ENCODE assay signal across 25 mouse cellular contexts in genomic region chr8:120622161-120622560, GRCm38 (mm10). TPM values are rescaled to one million over a fixed set of nuclear protein-coding genes. Genes with fewer than 3 reads are reported as not detected.
DNase-seq lines count a peak whose midpoint lies in the region; ATAC-seq and TF ChIP-seq lines count a peak whose summit lies in the region.
"Had no signal": no experiment of that assay in that cellular context is flagged by ENCODE, and none has a peak within 500 bp of the region (broad histone marks: within the 10 kb centered on the region; RNA-seq: fewer than 3 reads in every experiment).

No protein-coding gene starts in this region.

- ATAC-seq in forebrain, embryonic 16.5 days, result no peak
- no peak for ATAC-seq in forebrain, postnatal 0 days
- peak; percentile 57 for ATAC-seq in liver, postnatal 0 days

- no peak overlapping the region for H3K27ac ChIP-seq in forebrain, embryonic 16.5 days (ENCODE audit: low read length)
- H3K27ac ChIP-seq in forebrain, postnatal 0 days (ENCODE audit: low read depth, low read length), result no peak overlapping the region; the same call in 1 of the 2 replicates
- peak overlapping the region; percentile 71 for H3K27ac ChIP-seq in layer of hippocampus, adult 2 months
- H3K27ac ChIP-seq in ES-E14 (ENCODE audit: insufficient read depth, low read depth, low read length, poor library complexity, severe bottlenecking), result peak overlapping the region; percentile 34; the same call in 1 of the 2 replicates
- peak overlapping the region; percentile 77 for H3K27ac ChIP-seq in liver, postnatal 0 days (ENCODE audit: low read depth)
- H3K27ac ChIP-seq: limb, embryonic 12.5 days; midbrain, embryonic 12.5 days; neural tube, embryonic 15.5 days had no signal

- no peaks in the 10 kb centered on the region for H3K36me3 ChIP-seq in forebrain, embryonic 16.5 days (ENCODE audit: control insufficient read depth, insufficient read depth)
- no peaks in the 10 kb centered on the region for H3K36me3 ChIP-seq in forebrain, postnatal 0 days (ENCODE audit: insufficient read depth)
- no peaks in the 10 kb centered on the region; the same call in 1 of the 2 replicates for H3K36me3 ChIP-seq in ES-E14 (ENCODE audit: control insufficient read depth, insufficient read depth, low read length, poor library complexity, severe bottlenecking)
- no peaks in the 10 kb centered on the region for H3K36me3 ChIP-seq in liver, postnatal 0 days (replicated peaks; ENCODE audit: insufficient read depth, low read length)
- H3K36me3 ChIP-seq: G1E; limb, embryonic 12.5 days; midbrain, embryonic 12.5 days; neural tube, embryonic 15.5 days had no signal

- no peak overlapping the region for H3K4me2 ChIP-seq in forebrain, embryonic 16.5 days (ENCODE audit: low read length)
- H3K4me2 ChIP-seq in forebrain, postnatal 0 days (ENCODE audit: low read depth), result no peak overlapping the region
- no peak overlapping the region for H3K4me2 ChIP-seq in liver, postnatal 0 days (ENCODE audit: low read depth, low read length)
- H3K4me2 ChIP-seq: limb, embryonic 12.5 days; lung, embryonic 14.5 days; midbrain, embryonic 12.5 days; neural tube, embryonic 15.5 days had no signal

- no peaks in the 10 kb centered on the region for H3K9me3 ChIP-seq in forebrain, embryonic 16.5 days (ENCODE audit: control insufficient read depth, low read length)
- no peaks in the 10 kb centered on the region for H3K9me3 ChIP-seq in forebrain, postnatal 0 days (ENCODE audit: low read length)
- no peaks in the 10 kb centered on the region for H3K9me3 ChIP-seq in ES-E14 (ENCODE audit: control insufficient read depth, insufficient read depth, low read depth, low read length)
- no peaks in the 10 kb centered on the region for H3K9me3 ChIP-seq in liver, postnatal 0 days (ENCODE audit: low read length)
- H3K9me3 ChIP-seq: limb, embryonic 12.5 days; midbrain, embryonic 12.5 days; neural tube, embryonic 15.5 days had no signal

- in situ Hi-C loops in ES-E14 (cut with MboI; ENCODE audit: low sequenced_read_pairs in 2 of 2, unreplicated experiment in 2 of 2), result no loop called here

- H3K9ac ChIP-seq in forebrain, embryonic 16.5 days (replicated peaks; ENCODE audit: low read depth, low read length), result 0 out of 2 replicates have a peak overlapping the region, but pooled peaks have one; percentile 29
- no peak overlapping the region for H3K9ac ChIP-seq in forebrain, postnatal 0 days
- H3K9ac ChIP-seq in ES-E14 (ENCODE audit: insufficient read depth, low read depth, low read length, poor library complexity, severe bottlenecking), result peak overlapping the region; percentile 49; the same call in 1 of the 2 replicates
- H3K9ac ChIP-seq in liver, postnatal 0 days (replicated peaks), result no peak overlapping the region
- H3K9ac ChIP-seq: limb, embryonic 12.5 days; lung, embryonic 14.5 days; midbrain, embryonic 12.5 days; neural tube, embryonic 15.5 days had no signal

- H3K4me1 ChIP-seq in forebrain, embryonic 16.5 days (replicated peaks; ENCODE audit: control insufficient read depth, insufficient read depth, low read length), result peaks cover 15% of the 10 kb centered on the region
- H3K4me1 ChIP-seq in forebrain, postnatal 0 days (ENCODE audit: insufficient read depth), result 0 out of 2 replicates have a peak, but pooled peaks cover 4% of the 10 kb centered on the region
- peaks cover 7 to 36% of the 10 kb centered on the region in 2 experiments for H3K4me1 ChIP-seq in ES-E14 (ENCODE audit: control insufficient read depth in 2 of 2, insufficient read depth in 2 of 2, low read length in 2 of 2, poor library complexity in 1 of 2)
- H3K4me1 ChIP-seq in liver, postnatal 0 days (ENCODE audit: insufficient read depth), result peaks cover 19% of the 10 kb centered on the region

- WGBS in forebrain, embryonic 16.5 days, result 79% methylated on average over 14 of the region's 14 CpGs
- 72% methylated on average over 14 of the region's 14 CpGs for WGBS in forebrain, postnatal 0 days
- WGBS in liver, postnatal 0 days (ENCODE audit: insufficient replicate concordance), result 68% methylated on average over 14 of the region's 14 CpGs

- no peaks in the 10 kb centered on the region for H3K27me3 ChIP-seq in forebrain, embryonic 16.5 days (replicated peaks; ENCODE audit: control insufficient read depth, insufficient read depth, low read length)
- H3K27me3 ChIP-seq in forebrain, postnatal 0 days (ENCODE audit: insufficient read depth, low read length), result no peaks in the 10 kb centered on the region
- H3K27me3 ChIP-seq in liver, postnatal 0 days (ENCODE audit: insufficient read depth, low read length), result no peaks in the 10 kb centered on the region
- H3K27me3 ChIP-seq: limb, embryonic 12.5 days; neural tube, embryonic 15.5 days had no signal

- no peak overlapping the region for H3K4me3 ChIP-seq in forebrain, embryonic 16.5 days (replicated peaks; ENCODE audit: low read length)
- no peak overlapping the region for H3K4me3 ChIP-seq in forebrain, postnatal 0 days (ENCODE audit: low read depth, low read length)
- no peak overlapping the region for H3K4me3 ChIP-seq in layer of hippocampus, adult 2 months
- H3K4me3 ChIP-seq in ES-E14 (ENCODE audit: insufficient read depth in 1 of 2, low read depth in 1 of 2, low read length in 2 of 2, poor library complexity in 1 of 2, severe bottlenecking in 1 of 2), result peak overlapping the region in 1 of 2 experiments; percentile 42; a peak in 2 of 4 replicates
- H3K4me3 ChIP-seq in liver, postnatal 0 days (ENCODE audit: low read depth, low read length), result no peak overlapping the region
- H3K4me3 ChIP-seq: erythroblast, embryonic 14.5 days; limb, embryonic 12.5 days; midbrain, embryonic 12.5 days; myocyte; neural tube, embryonic 15.5 days had no signal

- no peak for DNase-seq in forebrain, postnatal 0 days
- DNase-seq in layer of hippocampus, adult 2 months (ENCODE audit: low spot score in 2 of 2), result no peak
- DNase-seq in layer of hippocampus, adult 8-10 months (ENCODE audit: low spot score in 2 of 2), result no peak
- DNase-seq in ES-E14 (ENCODE audit: low read depth, low spot score) (no peak), MN1 (ENCODE audit: low spot score) (no peak)
- peak; percentile 66 for DNase-seq in liver, postnatal 0 days
- DNase-seq: adrenal gland, adult 2 months; B cell, adult 2 months; cerebellum, adult 11 months; cerebellum, postnatal 14 days; kidney, adult 2 months; kidney, postnatal 14 days; layer of hippocampus, adult 9-11 months; lung, embryonic 14.5 days; lung, postnatal 4 days; right cerebral cortex, adult 18-20 months had no signal

- peak; percentile 18; the same call in 1 of the 2 replicates for TF ChIP-seq EP300 in liver, postnatal 0 days (IDR thresholded peaks at IDR 0.05; ENCODE audit: low read depth)

- TF ChIP-seq CTCF in forebrain, postnatal 0 days (IDR thresholded peaks at IDR 0.05; ENCODE audit: low read depth), result no peak
- no peak for TF ChIP-seq CTCF in layer of hippocampus, adult 2 months (conservative IDR thresholded peaks at IDR 0.05)
- no peak for TF ChIP-seq CTCF in liver, postnatal 0 days (IDR thresholded peaks at IDR 0.05; ENCODE audit: low read depth)

TF ChIP-seq in ES-E14, 5 proteins besides CTCF, POLR2A, EP300 and RAD21 (continues in another document):
- no peak for TF ChIP-seq MAFK (IDR thresholded peaks at IDR 0.05; ENCODE audit: insufficient read depth, low read depth, low read length)

RNA-seq across cellular contexts. Expression of gene 1190005I06Rik, which starts 25.3 kb away (rescaled TPM):
- 8.4 and 11.0 TPM in 2 replicates for polyA plus RNA-seq in forebrain, embryonic 16.5 days (2015; fragmentation: Nextera tagmentation; extraction: Ambion mirVana)
- 18.5 and 25.9 TPM in 2 replicates for total RNA-seq in forebrain, postnatal 0 days (2014; rRNA removed)
- 21.7 and 22.7 TPM in 2 replicates for polyA plus RNA-seq in forebrain, postnatal 0 days (2015; fragmentation: Nextera tagmentation; extraction: Ambion mirVana)
- total RNA-seq in layer of hippocampus, adult 2 months (2021), result 10 to 100 TPM; 14.0 to 15.6 TPM
- 10 to 100 TPM in 3 of 4 experiments, 1 to 10 TPM in 1; 8.4 to 16.2 (median 14.1) TPM for total RNA-seq in layer of hippocampus, adult 8-10 months (2022)
- 21.8 and 24.7 TPM in 2 replicates for total RNA-seq in ES-E14 (2012; rRNA removed)
- polyA plus RNA-seq in liver, postnatal 0 days (2015; fragmentation: Nextera tagmentation; extraction: Ambion mirVana), result 4.8 and 5.0 TPM in 2 replicates
- total RNA-seq: hematopoietic stem cell, adult 5-6 weeks had no signal

RNA-seq across cellular contexts. Expression of gene Gins2, which starts 33.1 kb away (rescaled TPM):
- polyA plus RNA-seq in forebrain, embryonic 16.5 days (2015; fragmentation: Nextera tagmentation; extraction: Ambion mirVana), result 23.1 and 24.3 TPM in 2 replicates
- 2.6 and 5.3 TPM in 2 replicates for total RNA-seq in forebrain, postnatal 0 days (2014; rRNA removed)
- 9.6 and 10.7 TPM in 2 replicates for polyA plus RNA-seq in forebrain, postnatal 0 days (2015; fragmentation: Nextera tagmentation; extraction: Ambion mirVana)
- 1 to 10 TPM; 5.2 to 6.2 TPM for total RNA-seq in layer of hippocampus, adult 2 months (2021)
- total RNA-seq in layer of hippocampus, adult 8-10 months (2022), result 1 to 10 TPM; 2.4 to 4.8 (median 2.8) TPM
- total RNA-seq in ES-E14 (2012; rRNA removed), result 47.0 and 56.2 TPM in 2 replicates
- 18.6 and 20.3 TPM in 2 replicates for polyA plus RNA-seq in liver, postnatal 0 days (2015; fragmentation: Nextera tagmentation; extraction: Ambion mirVana)

RNA-seq across cellular contexts. Expression of gene Gm27021, which starts 45.7 kb away (rescaled TPM):
- polyA plus RNA-seq in forebrain, embryonic 16.5 days (2015; fragmentation: Nextera tagmentation; extraction: Ambion mirVana), result 5.5 and 9.6 TPM in 2 replicates
- 7.0 and 9.2 TPM in 2 replicates for total RNA-seq in forebrain, postnatal 0 days (2014; rRNA removed)
- 12.4 and 14.8 TPM in 2 replicates for polyA plus RNA-seq in forebrain, postnatal 0 days (2015; fragmentation: Nextera tagmentation; extraction: Ambion mirVana)
- total RNA-seq in layer of hippocampus, adult 2 months (2021), result under 1 TPM in 1 of 2 experiments, not detected in 1; 0.69 TPM
- under 1 TPM in 1 of 4 experiments, not detected in 3; 0.57 TPM for total RNA-seq in layer of hippocampus, adult 8-10 months (2022)
- total RNA-seq in ES-E14 (2012; rRNA removed), result 0.49 TPM in 1 of 2 replicates, not detected in the other
- polyA plus RNA-seq in liver, postnatal 0 days (2015; fragmentation: Nextera tagmentation; extraction: Ambion mirVana), result 0.58 and 1.4 TPM in 2 replicates
- total RNA-seq: adrenal gland, adult 2 months; G1E; hematopoietic stem cell, adult 5-6 weeks had no signal
- polyA plus RNA-seq: kidney, adult 2 months; small intestine, adult 2 months had no signal

RNA-seq across cellular contexts. Expression of gene Cox4i1, which starts 45.9 kb away (rescaled TPM):
- polyA plus RNA-seq in forebrain, embryonic 16.5 days (2015; fragmentation: Nextera tagmentation; extraction: Ambion mirVana), result 935 and 953 TPM in 2 replicates
- total RNA-seq in forebrain, postnatal 0 days (2014; rRNA removed), result 436 and 703 TPM in 2 replicates
- 1,351 and 1,499 TPM in 2 replicates for polyA plus RNA-seq in forebrain, postnatal 0 days (2015; fragmentation: Nextera tagmentation; extraction: Ambion mirVana)
- 1,000 to 10,000 TPM in 1 of 2 experiments, 100 to 1,000 TPM in 1; 991 to 1,040 TPM for total RNA-seq in layer of hippocampus, adult 2 months (2021)
- 1,000 to 10,000 TPM; 1,017 to 1,068 (median 1,043) TPM for total RNA-seq in layer of hippocampus, adult 8-10 months (2022)
- total RNA-seq in ES-E14 (2012; rRNA removed), result 1,965 and 2,746 TPM in 2 replicates
- polyA plus RNA-seq in liver, postnatal 0 days (2015; fragmentation: Nextera tagmentation; extraction: Ambion mirVana), result 1,191 and 1,240 TPM in 2 replicates

RNA-seq across cellular contexts. Expression of gene Emc8, which starts 46.2 kb away (rescaled TPM):
- 145 and 148 TPM in 2 replicates for polyA plus RNA-seq in forebrain, embryonic 16.5 days (2015; fragmentation: Nextera tagmentation; extraction: Ambion mirVana)
- 29.1 and 43.7 TPM in 2 replicates for total RNA-seq in forebrain, postnatal 0 days (2014; rRNA removed)
- polyA plus RNA-seq in forebrain, postnatal 0 days (2015; fragmentation: Nextera tagmentation; extraction: Ambion mirVana), result 104 and 113 TPM in 2 replicates
- total RNA-seq in layer of hippocampus, adult 2 months (2021), result 10 to 100 TPM; 74.1 to 85.4 TPM
- total RNA-seq in layer of hippocampus, adult 8-10 months (2022), result 10 to 100 TPM; 65.3 to 85.6 (median 79.2) TPM
- 328 and 332 TPM in 2 replicates for total RNA-seq in ES-E14 (2012; rRNA removed)
- 81.1 and 83.9 TPM in 2 replicates for polyA plus RNA-seq in liver, postnatal 0 days (2015; fragmentation: Nextera tagmentation; extraction: Ambion mirVana)

Comparison
In these comparisons a context has a peak if more than half of its experiments do, and no peak if none do; other contexts are left out.
1. H3K9ac ChIP-seq: peak in forebrain, embryonic 16.5 days (single experiment) and ES-E14 (single experiment); none in forebrain, postnatal 0 days (single experiment) and liver, postnatal 0 days (single experiment).
2. H3K27ac ChIP-seq: peak in layer of hippocampus, adult 2 months (single experiment), ES-E14 (single experiment) and liver, postnatal 0 days (single experiment); none in forebrain, embryonic 16.5 days (single experiment) and forebrain, postnatal 0 days (single experiment).